Mouse (Mus musculus): ENCODE data around the gene Gm9747.
A peak's percentile ranks its signal among the peaks of the same experiment; 100 is the strongest.

The Gm9747 gene

GRCm38 (mm10) chr1:82253789-82254445 is 21.0 kb downstream of the Gm9747 start:
- DNase-seq (ENCODE audit: low spot score in 2 of 2) = no peak

- DNase-seq (ENCODE audit: low spot score in 2 of 2) = no peak
Observed at GRCm38 (mm10) chr1:82257457-82257856, 24.5 kb downstream of the Gm9747 start.

- DNase-seq (ENCODE audit: low spot score in 2 of 2) = no peak
Observed at GRCm38 (mm10) chr1:82258331-82258730, 25.4 kb downstream of the Gm9747 start.

GRCm38 (mm10) chr1:82260055-82260454 is 27.1 kb downstream of the Gm9747 start:
- DNase-seq (ENCODE audit: low spot score in 2 of 2) = no peak

GRCm38 (mm10) chr1:82261053-82261618 is 28.2 kb downstream of the Gm9747 start:
- DNase-seq (ENCODE audit: low spot score in 2 of 2) = peak; percentile 37 to 48

- DNase-seq (ENCODE audit: low spot score in 2 of 2) = no peak
Observed at GRCm38 (mm10) chr1:82261638-82262037, 28.7 kb downstream of the Gm9747 start.

GRCm38 (mm10) chr1:82262331-82262730 is 29.4 kb downstream of the Gm9747 start:
- no peak for DNase-seq (ENCODE audit: low spot score in 2 of 2)

- DNase-seq (ENCODE audit: low spot score in 2 of 2) = no peak
Observed at GRCm38 (mm10) chr1:82267547-82267946, 34.6 kb downstream of the Gm9747 start.

GRCm38 (mm10) chr1:82272231-82272630 is 39.3 kb downstream of the Gm9747 start:
- DNase-seq (ENCODE audit: low spot score in 2 of 2) = no peak

- no peak for DNase-seq (ENCODE audit: low spot score in 2 of 2)
Observed at GRCm38 (mm10) chr1:82273529-82273928, 40.6 kb downstream of the Gm9747 start.

GRCm38 (mm10) chr1:82274361-82274760 is 41.4 kb downstream of the Gm9747 start:
- DNase-seq (ENCODE audit: low spot score in 2 of 2) = no peak

GRCm38 (mm10) chr1:82279768-82280167 is 46.9 kb downstream of the Gm9747 start:
- DNase-seq (ENCODE audit: low spot score in 2 of 2) = no peak

- DNase-seq (ENCODE audit: low spot score in 2 of 2) = no peak
Observed at GRCm38 (mm10) chr1:82281823-82282222, 48.9 kb downstream of the Gm9747 start.

- peak; percentile 83 to 84 for DNase-seq (ENCODE audit: low spot score in 2 of 2)
Observed at GRCm38 (mm10) chr1:82282992-82283611, 50.2 kb downstream of the Gm9747 start.

GRCm38 (mm10) chr1:82283901-82284301 is 51.0 kb downstream of the Gm9747 start:
- peak in 1 of 2 experiments; percentile 50 for DNase-seq (ENCODE audit: low spot score in 2 of 2)

GRCm38 (mm10) chr1:82284403-82284802 is 51.5 kb downstream of the Gm9747 start:
- DNase-seq (ENCODE audit: low spot score in 2 of 2) = no peak
